Mouse (Mus musculus) liver, postnatal 0 days (tissue): ENCODE results near the gene Glyctk.

ENCODE experiments used
- CTCF ChIP-seq: sonication (generic); IDR thresholded peaks from 2 replicates; pipeline ENCODE4 v1.5.1; 2016; ENCODE audit warnings: antibody characterized with exemption, low read depth
- EP300 ChIP-seq: IDR thresholded peaks from 2 replicates; pipeline ENCODE4 v1.6.1; 2016; ENCODE audit warnings: antibody characterized with exemption, low read depth, mild to moderate bottlenecking

DNA sequence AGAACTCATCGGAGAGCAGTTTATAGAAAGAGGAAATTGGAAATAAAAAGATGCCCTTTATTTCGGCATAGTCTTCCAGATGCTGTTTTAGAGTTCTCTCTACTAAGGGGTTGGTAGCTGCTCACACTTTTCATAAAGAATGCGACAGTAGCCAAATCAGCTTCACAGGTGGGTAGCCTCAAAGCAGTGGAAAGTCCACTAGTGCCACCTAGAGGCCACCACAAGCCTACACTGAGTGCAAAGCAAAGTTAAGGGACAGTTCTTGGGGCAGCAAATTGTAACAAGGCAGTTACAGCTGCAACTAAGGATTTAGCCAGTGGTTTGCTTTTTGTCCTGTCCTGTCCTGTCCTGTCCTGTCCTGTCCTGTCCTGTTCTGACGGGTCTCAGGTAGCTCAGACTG is 34.3 kb downstream of the Glyctk start:
- TF ChIP-seq CTCF: peak; percentile 70
- TF ChIP-seq EP300: no peak
